Mouse (Mus musculus) G1E (cell line): Measurements from ENCODE around the gene Camk2n2. TPM values are rescaled to one million over a fixed set of nuclear protein-coding genes. Genes with fewer than 3 reads are reported as not detected.

ENCODE experiments used
- ATAC-seq: 2 replicates; pipeline ENCODE4 v1.8.0; 2016; ENCODE audit warnings: mild to moderate bottlenecking; ENCODE audit not compliant: insufficient number of reproducible peaks, poor library complexity, low FRiP score, severe bottlenecking; ENCODE audit errors: extremely low read depth
- DNase-seq: peaks from one replicate; pipeline ENCODE4 v3.0.0; 2012; ENCODE audit warnings: low spot score
- H3K27me3 ChIP-seq: 2 replicates; pipeline ENCODE4 v1.6.1; 2012; ENCODE audit warnings: mild to moderate bottlenecking, low read length, inconsistent platforms; ENCODE audit not compliant: insufficient read depth
- H3K36me3 ChIP-seq: replicated peaks from 2 replicates; pipeline ENCODE3; 2012; ENCODE audit warnings: mild to moderate bottlenecking, inconsistent platforms
- H3K4me1 ChIP-seq: 2 replicates; pipeline ENCODE4 v1.6.1; 2012; ENCODE audit warnings: low read depth, low read length, inconsistent platforms, mixed read lengths; ENCODE audit not compliant: insufficient read depth
- H3K4me3 ChIP-seq: 2 replicates; pipeline ENCODE4 v1.5.1; 2012; ENCODE audit warnings: low read depth, mild to moderate bottlenecking, inconsistent platforms, low read length, moderate library complexity, mixed read lengths
- H3K9me3 ChIP-seq: replicated peaks from 2 replicates; pipeline ENCODE4 v1.6.1; 2012; ENCODE audit warnings: inconsistent platforms
- CTCF ChIP-seq: IDR thresholded peaks from 2 replicates; pipeline ENCODE4 v1.5.1; 2012; ENCODE audit warnings: low read depth, low read length, inconsistent platforms, mixed read lengths
- GATA1 ChIP-seq: IDR thresholded peaks from 2 replicates; pipeline ENCODE4 v1.6.1; 2012; ENCODE audit warnings: borderline replicate concordance, low read length, inconsistent platforms, mixed read lengths
- GATA2 ChIP-seq: IDR thresholded peaks from 2 replicates; pipeline ENCODE4 v1.6.1; 2012; ENCODE audit warnings: low read depth, low read length, inconsistent platforms, borderline replicate concordance
- POLR2AphosphoS5 ChIP-seq: IDR thresholded peaks from 2 replicates; pipeline ENCODE4 v1.6.1; 2012; ENCODE audit warnings: low read depth, low read length, inconsistent platforms; ENCODE audit not compliant: insufficient replicate concordance
- TAL1 ChIP-seq: conservative IDR thresholded peaks from 2 replicates; pipeline ENCODE4 v1.6.1; 2012; ENCODE audit warnings: low read depth, low read length, inconsistent platforms, mixed read lengths
- polyA plus RNA-seq: library from polyadenylated mRNA; stranded (reverse); fragments of >175 nt; gene quantifications from 2 replicates; pipeline ENCODE4 v1.2.3, GENCODE M21; 2012
- total RNA-seq, 2 experiments: library from RNA; stranded (forward) in 1 of 2; stranded (reverse) in 1 of 2; fragments of 200-1000 nt in 1 of 2; fragments of >200 nt in 1 of 2; fragmentation: Nextera tagmentation in 1 of 2; gene quantifications; 2 replicates each; pipeline ENCODE4 v1.2.3; 2014 to 2017

Camk2n2 gene
- total and polyA plus RNA-seq, 3 experiments, result 0.22 to 1.1 TPM; not detected in 1

DNA sequence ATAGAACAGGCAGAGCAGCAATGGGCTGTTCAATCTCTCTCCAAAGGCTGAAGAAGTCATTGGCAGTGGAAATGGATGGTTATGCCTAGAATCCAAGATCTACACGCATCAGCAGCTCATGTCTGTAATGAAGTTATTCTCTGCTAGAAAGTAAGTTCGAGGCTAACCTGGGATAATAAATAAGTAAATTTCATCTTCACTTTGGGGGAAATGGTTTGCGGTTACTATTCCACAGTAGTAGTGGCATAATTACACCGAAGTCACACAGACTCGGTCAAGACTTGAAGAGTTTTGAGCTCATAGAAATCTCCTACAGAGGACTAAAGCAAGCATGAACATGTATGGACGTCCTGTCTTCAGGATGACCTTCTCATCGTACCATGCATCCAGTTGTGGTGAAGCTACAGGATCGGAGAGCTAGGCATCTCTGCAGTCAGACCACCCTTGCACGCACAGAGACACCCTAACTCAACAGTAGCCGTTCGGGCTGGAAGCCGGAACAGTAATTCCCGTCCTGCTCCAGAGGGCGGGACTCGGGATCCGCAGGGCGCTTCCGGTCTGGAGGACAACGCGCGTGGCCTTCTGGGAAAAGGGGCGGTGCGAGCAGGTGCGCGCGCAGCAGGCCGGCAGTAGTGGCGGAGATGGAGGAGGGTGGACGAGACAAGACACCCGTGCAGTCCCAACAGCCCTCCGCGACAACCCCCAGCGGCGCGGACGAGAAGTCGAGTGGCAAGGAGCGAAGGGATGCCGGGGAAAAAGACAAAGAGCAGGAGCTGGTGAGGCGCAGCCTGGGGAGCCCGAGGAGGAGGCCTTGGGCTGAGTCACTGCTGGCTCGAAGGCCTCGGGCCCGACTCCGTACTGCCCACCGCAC is 30.2 kb upstream of the Camk2n2 start, which contains the start of gene Psmd2:
Gene Psmd2 (plus strand): TSS at position 577 of the 871 bp plus-strand sequence.
- H3K4me3 ChIP-seq, result peak within 1 kb of the TSS; percentile 85
- DNase-seq (peak; percentile 77), ATAC-seq (peak; percentile 87)
- H3K27me3 ChIP-seq, result no peaks in the 10 kb centered on the region
- no peaks in the 10 kb centered on the region for H3K9me3 ChIP-seq
- H3K4me1 ChIP-seq, result peaks cover 22% of the 10 kb centered on the region
- TF ChIP-seq CTCF (no peak), TAL1 (no peak), POLR2AphosphoS5 (peak; percentile 67; the same call in 1 of the 2 replicates), GATA2 (no peak)
- H3K36me3 ChIP-seq, result peaks cover 34% of the 10 kb centered on the region

DNA sequence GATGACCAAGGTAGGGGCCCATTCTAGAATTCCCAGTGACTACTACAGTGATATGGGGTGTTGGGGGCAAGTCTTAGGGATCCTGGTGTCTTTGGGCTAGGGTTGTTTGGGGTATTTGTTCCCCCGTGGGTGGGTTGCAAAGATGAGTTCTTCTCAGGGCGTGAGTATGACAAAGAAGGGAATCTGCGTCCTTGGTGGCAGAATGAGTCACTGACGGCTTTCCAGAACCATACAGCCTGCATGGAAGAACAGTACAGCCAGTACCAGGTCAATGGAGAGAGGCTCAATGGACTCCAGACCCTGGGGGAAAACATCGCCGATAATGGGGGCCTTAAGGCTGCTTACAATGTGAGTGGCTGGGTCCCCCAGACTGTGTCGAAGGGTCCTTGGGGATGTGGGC is 22.8 kb upstream of the Camk2n2 start:
- H3K27me3 ChIP-seq, result peaks cover 17% of the 10 kb centered on the region
- no peak for DNase-seq
- TF ChIP-seq POLR2AphosphoS5, result no peak
- no peak for TF ChIP-seq GATA1
- TF ChIP-seq TAL1, result no peak
- no peak for TF ChIP-seq GATA2
- no peak for TF ChIP-seq CTCF
- H3K4me1 ChIP-seq, result peaks cover 35% of the 10 kb centered on the region
- no peaks in the 10 kb centered on the region for H3K9me3 ChIP-seq
- no peak overlapping the region for H3K4me3 ChIP-seq
- H3K36me3 ChIP-seq, result no peaks in the 10 kb centered on the region
- ATAC-seq, result no peak

- H3K4me1 ChIP-seq, result peaks cover 35% of the 10 kb centered on the region
- peaks cover 32% of the 10 kb centered on the region for H3K27me3 ChIP-seq
- TF ChIP-seq POLR2AphosphoS5 (no peak), GATA1 (no peak), GATA2 (no peak), TAL1 (no peak), CTCF (no peak)
- H3K9me3 ChIP-seq, result no peaks in the 10 kb centered on the region
- no peak; the same call in 1 of the 2 replicates for ATAC-seq
- no peaks in the 10 kb centered on the region for H3K36me3 ChIP-seq
- peak; percentile 51 for DNase-seq
- no peak overlapping the region for H3K4me3 ChIP-seq
Observed at GRCm38 (mm10) chr16:20642161-20642560, 21.1 kb upstream of the Camk2n2 start.

GRCm38 (mm10) chr16:20638367-20638766 is 17.3 kb upstream of the Camk2n2 start:
- no peak overlapping the region for H3K4me3 ChIP-seq
- H3K27me3 ChIP-seq, result peaks cover 50% of the 10 kb centered on the region
- ATAC-seq, result no peak
- DNase-seq, result no peak
- H3K4me1 ChIP-seq, result peaks cover 7% of the 10 kb centered on the region
- H3K36me3 ChIP-seq, result no peaks in the 10 kb centered on the region
- no peaks in the 10 kb centered on the region for H3K9me3 ChIP-seq
- no peak for TF ChIP-seq GATA2
- TF ChIP-seq TAL1, result no peak
- no peak for TF ChIP-seq CTCF

GRCm38 (mm10) chr16:20637410-20637809 is 16.3 kb upstream of the Camk2n2 start:
- ATAC-seq, result no peak
- no peak overlapping the region for H3K4me3 ChIP-seq
- no peaks in the 10 kb centered on the region for H3K36me3 ChIP-seq
- DNase-seq, result no peak
- H3K27me3 ChIP-seq, result peaks cover 53% of the 10 kb centered on the region
- peaks cover 5% of the 10 kb centered on the region for H3K4me1 ChIP-seq
- H3K9me3 ChIP-seq, result no peaks in the 10 kb centered on the region
- no peak for TF ChIP-seq TAL1
- no peak for TF ChIP-seq CTCF
- no peak for TF ChIP-seq GATA2
- no peak for TF ChIP-seq GATA1
- no peak for TF ChIP-seq POLR2AphosphoS5

- H3K4me1 ChIP-seq, result peaks cover 3% of the 10 kb centered on the region
- peaks cover 4% of the 10 kb centered on the region; the same call in 1 of the 2 replicates for H3K9me3 ChIP-seq
- no peak for DNase-seq
- no peak for ATAC-seq
- H3K4me3 ChIP-seq, result no peak within 1 kb of the TSS; the same call in 1 of the 2 replicates
- TF ChIP-seq GATA2, result no peak
- TF ChIP-seq GATA1, result no peak
- no peak for TF ChIP-seq CTCF
- no peak for TF ChIP-seq POLR2AphosphoS5
- no peak for TF ChIP-seq TAL1
- H3K36me3 ChIP-seq, result no peaks in the 10 kb centered on the region
- peaks cover 60% of the 10 kb centered on the region for H3K27me3 ChIP-seq
Observed at GRCm38 (mm10) chr16:20629731-20630634, 8.9 kb upstream of the Camk2n2 start, which contains the start of gene Ece2. Gene Ece2 (plus strand): TSS chr16:20629828.
